Mouse (Mus musculus): Measurements from ENCODE around the gene Vma21-ps. TPM values are rescaled to one million over a fixed set of nuclear protein-coding genes. Genes with fewer than 3 reads are reported as not detected.
"Not testable (repeated sequence)": the region's sequence is repeated elsewhere in the genome, so short reads cannot be mapped to it uniquely, and the experiment has no call there.

The Vma21-ps gene
- polyA plus RNA-seq (2015; fragmentation: Nextera tagmentation; extraction: Ambion mirVana), result 1.2 and 2.7 TPM in 2 replicates

GRCm38 (mm10) chr4:52497144-52497543, at the start of gene Vma21-ps:
Gene Vma21-ps (minus strand): TSS chr4:52497244.
- not testable (repeated sequence) for ATAC-seq (ENCODE audit: low FRiP score, low read depth); H3K27ac ChIP-seq; H3K4me1 ChIP-seq; H3K4me3 ChIP-seq; H3K36me3 ChIP-seq; H3K9me3 ChIP-seq; H3K4me2 ChIP-seq (replicated peaks); H3K27me3 ChIP-seq; H3K9ac ChIP-seq
- 98% methylated on average over 10 of the region's 10 CpGs for WGBS

DNA sequence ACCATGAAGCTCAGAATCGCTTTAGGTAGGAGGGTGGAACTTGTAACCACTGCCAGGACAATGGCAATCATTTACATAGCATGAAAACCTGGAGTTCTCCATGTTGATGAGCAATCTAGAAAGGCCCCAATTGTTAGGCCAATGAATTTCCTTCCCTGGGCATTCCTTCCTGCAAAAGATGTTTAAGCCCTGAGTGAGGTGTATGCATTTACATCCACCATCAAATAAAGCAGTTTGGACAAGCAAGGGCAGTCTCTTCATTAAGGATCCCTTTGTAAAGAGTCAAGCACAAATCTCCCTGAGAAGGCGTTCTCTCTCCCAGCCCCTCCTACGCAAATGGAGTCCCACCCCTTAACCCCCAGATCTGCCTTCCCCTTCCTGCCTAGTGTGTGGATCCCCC, 46.0 kb upstream of the Vma21-ps start:
- no peak overlapping the region for H3K9ac ChIP-seq
- no peaks in the 10 kb centered on the region for H3K9me3 ChIP-seq
- ATAC-seq (ENCODE audit: low FRiP score, low read depth), result no peak
- WGBS, result 74% methylated on average over 3 of the region's 3 CpGs
- H3K27ac ChIP-seq, result no peak overlapping the region
- no peaks in the 10 kb centered on the region for H3K4me1 ChIP-seq
- H3K4me3 ChIP-seq, result no peak overlapping the region
- H3K27me3 ChIP-seq, result no peaks in the 10 kb centered on the region
- no peaks in the 10 kb centered on the region for H3K36me3 ChIP-seq
- H3K4me2 ChIP-seq (replicated peaks), result no peak overlapping the region

DNA sequence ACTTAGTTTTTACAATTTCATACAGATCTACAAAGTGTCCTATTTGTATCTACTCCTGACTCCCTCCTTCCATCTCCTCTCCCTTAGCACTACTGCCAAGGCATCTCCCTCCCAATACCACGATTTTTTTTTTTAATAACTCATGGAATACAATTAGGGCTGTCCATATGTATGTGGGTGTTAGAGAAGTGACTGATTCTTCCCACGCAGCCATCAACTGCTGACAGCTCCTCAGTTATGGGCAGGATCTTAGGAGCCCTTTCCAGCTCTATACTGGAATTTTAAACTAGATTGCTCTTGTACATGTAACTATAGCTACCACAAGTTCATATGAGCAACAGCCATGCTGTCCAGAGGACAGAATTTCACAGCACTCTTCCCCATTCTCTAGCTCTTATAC, 33.6 kb upstream of the Vma21-ps start:
- WGBS, result 62% methylated on average over 2 of the region's 2 CpGs
- ATAC-seq (ENCODE audit: low FRiP score, low read depth), result no peak
- H3K9me3 ChIP-seq, result no peaks in the 10 kb centered on the region

GRCm38 (mm10) chr4:52526464-52526863, 29.4 kb upstream of the Vma21-ps start:
- no peak overlapping the region for H3K27ac ChIP-seq
- H3K9me3 ChIP-seq, result no peaks in the 10 kb centered on the region
- H3K27me3 ChIP-seq, result no peaks in the 10 kb centered on the region
- no peak for ATAC-seq (ENCODE audit: low FRiP score, low read depth)
- 56% methylated on average over 5 of the region's 5 CpGs for WGBS
- no peaks in the 10 kb centered on the region for H3K36me3 ChIP-seq
- no peak overlapping the region for H3K4me2 ChIP-seq (replicated peaks)
- H3K4me1 ChIP-seq, result no peaks in the 10 kb centered on the region
- no peak overlapping the region for H3K9ac ChIP-seq
- H3K4me3 ChIP-seq, result no peak overlapping the region

More for the DNA sequence above, 33.6 kb upstream of the Vma21-ps start:
- H3K4me2 ChIP-seq (replicated peaks), result no peak overlapping the region
- no peak overlapping the region for H3K4me3 ChIP-seq
- no peaks in the 10 kb centered on the region for H3K36me3 ChIP-seq
- no peaks in the 10 kb centered on the region for H3K4me1 ChIP-seq
- H3K9ac ChIP-seq, result no peak overlapping the region
- H3K27ac ChIP-seq, result no peak overlapping the region
- H3K27me3 ChIP-seq, result no peaks in the 10 kb centered on the region

DNA sequence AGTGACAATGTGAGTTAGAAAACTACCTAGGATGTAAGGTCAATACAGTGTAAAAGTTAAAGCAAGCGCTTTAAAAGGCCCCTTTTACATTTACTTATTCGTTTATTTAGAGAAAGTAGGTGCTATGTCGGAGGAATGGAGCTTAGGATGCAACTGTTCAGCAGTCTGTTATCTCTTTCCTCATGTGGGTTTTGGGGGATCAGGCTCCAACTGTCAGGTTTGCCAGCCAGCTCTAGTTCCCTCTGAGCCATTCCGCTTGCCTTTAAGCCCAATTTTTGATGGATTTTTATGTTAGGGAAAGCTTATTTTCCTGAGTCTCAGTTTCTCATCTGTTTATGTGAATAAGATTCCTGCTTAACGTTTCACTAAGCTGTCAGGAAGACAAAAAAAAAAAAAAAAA, 22.3 kb upstream of the Vma21-ps start:
- Histone ChIP-seq H3K27ac (no peak overlapping the region), H3K4me3 (no peak overlapping the region), H3K36me3 (no peaks in the 10 kb centered on the region), H3K9ac (no peak overlapping the region), H3K27me3 (no peaks in the 10 kb centered on the region), H3K9me3 (no peaks in the 10 kb centered on the region), H3K4me1 (no peaks in the 10 kb centered on the region), H3K4me2 (replicated peaks) (no peak overlapping the region)
- 84% methylated on average over 5 of the region's 5 CpGs for WGBS
- ATAC-seq (ENCODE audit: low FRiP score, low read depth), result no peak

GRCm38 (mm10) chr4:52517580-52517979, 20.5 kb upstream of the Vma21-ps start:
- no peak for ATAC-seq (ENCODE audit: low FRiP score, low read depth)
- Histone ChIP-seq H3K27me3 (no peaks in the 10 kb centered on the region), H3K4me2 (replicated peaks) (no peak overlapping the region), H3K4me3 (no peak overlapping the region), H3K27ac (no peak overlapping the region), H3K36me3 (no peaks in the 10 kb centered on the region), H3K9me3 (no peaks in the 10 kb centered on the region), H3K9ac (no peak overlapping the region), H3K4me1 (no peaks in the 10 kb centered on the region)
- 22% methylated on average over 4 of the region's 4 CpGs for WGBS

DNA sequence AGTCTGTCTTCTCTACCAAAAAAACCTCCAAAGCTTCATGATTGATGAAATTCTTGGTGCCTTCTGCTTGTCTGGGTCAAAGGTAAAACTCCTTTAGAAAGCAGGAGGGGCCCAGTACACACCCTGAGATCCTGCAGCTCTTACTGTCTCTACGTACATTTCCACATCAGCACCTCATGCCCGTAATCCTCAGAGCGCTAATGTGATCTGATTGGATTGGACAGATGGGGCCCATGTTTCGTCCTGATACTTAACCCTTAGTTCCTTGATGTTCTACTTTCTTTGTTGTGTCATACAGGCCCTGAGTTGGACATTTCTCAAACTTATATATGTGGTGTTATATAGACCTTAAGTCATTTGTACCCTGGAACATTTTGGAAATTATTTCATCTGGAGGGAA, 9.6 kb downstream of the Vma21-ps start:
- H3K4me3 ChIP-seq, result no peak overlapping the region
- H3K9me3 ChIP-seq, result no peaks in the 10 kb centered on the region
- H3K36me3 ChIP-seq, result peaks cover 22% of the 10 kb centered on the region
- ATAC-seq (ENCODE audit: low FRiP score, low read depth), result no peak
- H3K4me2 ChIP-seq (replicated peaks), result no peak overlapping the region
- no peak overlapping the region for H3K9ac ChIP-seq
- H3K4me1 ChIP-seq, result no peaks in the 10 kb centered on the region
- no peaks in the 10 kb centered on the region for H3K27me3 ChIP-seq
- no peak overlapping the region for H3K27ac ChIP-seq
- 94% methylated on average over 4 of the region's 4 CpGs for WGBS

DNA sequence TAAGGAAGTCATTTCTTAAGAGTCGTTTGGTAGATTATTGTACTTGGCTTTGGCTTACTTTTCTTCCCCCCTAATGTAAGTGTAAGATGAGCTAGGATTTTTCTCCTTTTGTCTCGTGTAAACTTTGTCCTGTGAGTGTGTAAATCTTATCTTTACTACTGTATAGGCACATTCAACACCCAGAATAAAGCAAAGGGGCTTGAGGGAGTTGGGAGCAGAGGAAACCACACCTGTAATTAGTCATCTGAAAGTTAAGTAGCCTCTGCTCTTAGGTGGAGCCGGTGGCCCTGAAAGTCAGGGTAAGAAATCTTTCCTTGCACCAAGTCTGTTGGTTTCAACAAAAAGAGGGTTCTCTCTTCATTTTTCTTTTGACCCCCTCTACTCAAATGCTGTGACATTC, 23.6 kb downstream of the Vma21-ps start:
- H3K4me3 ChIP-seq, result no peak overlapping the region
- no peak overlapping the region for H3K27ac ChIP-seq
- WGBS, result 85% methylated on average over 3 of the region's 3 CpGs
- no peak for ATAC-seq (ENCODE audit: low FRiP score, low read depth)
- H3K4me2 ChIP-seq (replicated peaks), result no peak overlapping the region
- H3K9ac ChIP-seq, result no peak overlapping the region
- H3K4me1 ChIP-seq, result no peaks in the 10 kb centered on the region
- H3K36me3 ChIP-seq, result peaks cover 52% of the 10 kb centered on the region
- no peaks in the 10 kb centered on the region for H3K27me3 ChIP-seq
- H3K9me3 ChIP-seq, result no peaks in the 10 kb centered on the region

GRCm38 (mm10) chr4:52461321-52461720, 35.7 kb downstream of the Vma21-ps start:
- ATAC-seq (ENCODE audit: low FRiP score, low read depth), result no peak
- H3K27ac ChIP-seq, result no peak overlapping the region
- H3K27me3 ChIP-seq, result no peaks in the 10 kb centered on the region
- no peaks in the 10 kb centered on the region for H3K4me1 ChIP-seq
- peaks cover 54% of the 10 kb centered on the region for H3K36me3 ChIP-seq
- H3K9me3 ChIP-seq, result 0 out of 2 replicates have a peak, but pooled peaks cover 3% of the 10 kb centered on the region
- 92% methylated on average over 5 of the region's 5 CpGs for whole genome bisulfite sequencing
- H3K9ac ChIP-seq, result no peak overlapping the region
- H3K4me2 ChIP-seq (replicated peaks), result no peak overlapping the region
- H3K4me3 ChIP-seq, result no peak overlapping the region

GRCm38 (mm10) chr4:52459726-52460125, 37.3 kb downstream of the Vma21-ps start:
- peaks cover 56% of the 10 kb centered on the region for H3K36me3 ChIP-seq
- ATAC-seq (ENCODE audit: low FRiP score, low read depth), result no peak
- 88% methylated on average over 1 of the region's 1 CpGs for WGBS
- no peaks in the 10 kb centered on the region for H3K4me1 ChIP-seq
- no peak overlapping the region for H3K27ac ChIP-seq
- no peak overlapping the region for H3K4me2 ChIP-seq (replicated peaks)
- H3K9me3 ChIP-seq, result 0 out of 2 replicates have a peak, but pooled peaks cover 3% of the 10 kb centered on the region
- H3K27me3 ChIP-seq, result no peaks in the 10 kb centered on the region
- no peak overlapping the region for H3K4me3 ChIP-seq
- H3K9ac ChIP-seq, result no peak overlapping the region

Other genes with a start within 250 kb of the Vma21-ps start
- gene Smc2, start 58.0 kb downstream of the Vma21-ps start, polyA plus RNA-seq (2015; fragmentation: Nextera tagmentation; extraction: Ambion mirVana), result 233 and 234 TPM in 2 replicates
- not detected in 2 replicates for gene Toporsl, start 99.0 kb upstream of the Vma21-ps start, polyA plus RNA-seq (2015; fragmentation: Nextera tagmentation; extraction: Ambion mirVana)

All from limb, embryonic 13.5 days (tissue).